Mouse (Mus musculus): ENCODE measurements around the gene Tom1l2.

DNA sequence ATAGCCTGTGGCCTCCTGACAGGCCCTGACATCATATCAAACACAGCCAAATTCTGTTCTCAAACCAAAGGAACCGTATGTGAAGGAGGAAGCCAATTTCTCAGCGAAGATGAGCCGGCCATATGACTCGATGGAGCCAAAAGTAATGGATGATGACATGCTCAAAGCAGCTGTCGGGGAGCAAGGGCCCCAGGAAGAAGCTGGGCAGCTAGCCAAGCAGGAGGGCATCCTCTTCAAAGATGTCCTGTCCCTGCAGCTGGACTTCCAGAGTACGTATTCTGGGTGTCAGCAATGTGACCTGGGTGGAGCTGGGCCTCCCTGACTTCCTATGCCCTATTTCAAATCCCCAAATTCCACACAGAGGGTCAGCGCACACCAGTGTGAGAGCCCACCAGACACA, 5.8 kb upstream of the Tom1l2 start:
- TF ChIP-seq CTCF (IDR thresholded peaks at IDR 0.05; ENCODE audit: low read depth, low read length) (no peak), POLR2A (IDR thresholded peaks at IDR 0.05; ENCODE audit: borderline replicate concordance, low read depth, low read length) (no peak)

All from bone marrow macrophage, adult 2 months (primary cell).